Mouse (Mus musculus): ENCODE results near the gene Tmsb4x. TPM values are rescaled to one million over a fixed set of nuclear protein-coding genes. Genes with fewer than 3 reads are reported as not detected.

The Tmsb4x gene
- total RNA-seq, 2 experiments from 2014 or later: 474 to 506 TPM

DNA sequence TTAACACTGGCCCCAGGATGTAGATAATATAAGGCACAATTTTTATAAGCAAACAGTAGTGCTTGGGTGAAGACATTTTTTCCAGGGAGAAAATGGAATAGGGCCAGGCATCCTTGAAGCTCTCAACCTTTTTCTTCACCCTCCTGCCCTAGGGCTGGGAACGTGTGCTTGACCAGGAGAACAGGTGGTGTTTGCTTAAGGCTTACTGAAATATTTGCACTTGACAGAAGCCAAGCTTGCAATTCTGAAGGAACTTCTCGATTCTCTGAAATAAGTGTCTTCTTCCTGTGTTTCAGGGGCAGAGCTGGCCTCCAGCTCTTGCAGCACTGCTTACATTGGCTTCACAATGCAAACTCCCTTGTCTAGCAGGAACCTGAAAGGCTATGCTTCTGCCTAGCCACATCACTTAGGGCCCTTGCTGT lies 13.9 kb downstream of the Tmsb4x start:
- intact Hi-C loops (cut with DNase I): no loop called here
- no peak for DNase-seq

DNA sequence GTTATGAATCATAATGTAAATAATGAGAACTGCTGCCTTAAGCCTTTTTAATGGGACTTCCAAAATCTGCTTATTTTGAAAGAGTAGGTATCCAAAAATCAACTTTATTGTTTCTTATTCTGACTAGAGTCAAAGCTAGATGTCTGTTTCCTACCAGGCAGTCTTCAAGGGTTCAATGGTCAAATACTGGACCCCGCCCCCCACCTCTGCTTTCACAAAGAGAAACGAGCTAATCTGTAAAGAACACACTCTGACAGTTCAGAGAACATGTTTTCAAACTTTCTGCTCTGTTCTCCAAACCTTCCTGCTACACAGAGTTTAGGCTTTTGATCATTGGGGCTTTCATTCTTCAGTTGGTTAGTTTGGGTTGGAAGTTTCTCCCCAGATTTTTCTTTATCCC lies 22.8 kb downstream of the Tmsb4x start:
- DNase-seq: no peak
- intact Hi-C loops (cut with DNase I): no loop called here

DNA sequence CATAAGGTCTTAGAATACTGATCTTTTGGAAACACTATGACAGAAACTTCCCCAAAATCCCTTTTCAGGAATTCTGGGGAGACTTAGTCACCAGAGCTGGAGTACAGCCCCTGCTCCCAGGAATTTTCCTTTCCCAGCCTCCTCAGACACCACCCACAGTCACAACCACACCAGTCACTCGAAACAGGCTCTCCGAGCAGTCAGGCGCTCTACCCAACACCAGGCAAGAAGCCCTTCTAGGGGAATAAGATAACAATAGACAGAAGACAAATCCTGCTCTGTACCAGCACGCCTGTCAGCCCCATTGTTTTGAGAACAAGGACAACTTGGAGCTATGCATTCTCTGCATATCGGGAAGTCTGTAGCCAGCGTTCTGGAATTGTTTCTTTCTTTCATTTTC lies 25.6 kb downstream of the Tmsb4x start:
- no peak for DNase-seq
- intact Hi-C loops (cut with DNase I): no loop called here

DNA sequence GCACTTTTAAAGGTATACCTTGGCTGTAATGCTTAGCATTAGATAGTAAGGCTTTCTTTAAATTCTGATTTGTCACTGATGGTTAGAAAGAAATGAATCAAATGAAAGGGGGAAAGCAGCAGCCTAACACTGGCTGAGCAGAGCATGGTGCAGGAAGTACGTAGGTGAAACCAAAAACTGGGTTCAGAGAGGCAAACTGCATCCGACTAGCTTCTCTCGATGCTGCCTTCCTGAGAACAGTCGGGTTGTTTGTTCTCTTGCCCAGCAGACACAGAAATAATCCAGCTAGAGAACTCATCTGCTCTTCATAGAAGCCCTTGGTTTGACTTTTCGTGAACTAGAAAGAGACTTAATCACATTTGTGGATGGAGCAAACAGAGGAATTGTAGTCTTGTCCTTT lies 26.7 kb downstream of the Tmsb4x start:
- no peak for DNase-seq
- intact Hi-C loops (cut with DNase I): no loop called here

DNA sequence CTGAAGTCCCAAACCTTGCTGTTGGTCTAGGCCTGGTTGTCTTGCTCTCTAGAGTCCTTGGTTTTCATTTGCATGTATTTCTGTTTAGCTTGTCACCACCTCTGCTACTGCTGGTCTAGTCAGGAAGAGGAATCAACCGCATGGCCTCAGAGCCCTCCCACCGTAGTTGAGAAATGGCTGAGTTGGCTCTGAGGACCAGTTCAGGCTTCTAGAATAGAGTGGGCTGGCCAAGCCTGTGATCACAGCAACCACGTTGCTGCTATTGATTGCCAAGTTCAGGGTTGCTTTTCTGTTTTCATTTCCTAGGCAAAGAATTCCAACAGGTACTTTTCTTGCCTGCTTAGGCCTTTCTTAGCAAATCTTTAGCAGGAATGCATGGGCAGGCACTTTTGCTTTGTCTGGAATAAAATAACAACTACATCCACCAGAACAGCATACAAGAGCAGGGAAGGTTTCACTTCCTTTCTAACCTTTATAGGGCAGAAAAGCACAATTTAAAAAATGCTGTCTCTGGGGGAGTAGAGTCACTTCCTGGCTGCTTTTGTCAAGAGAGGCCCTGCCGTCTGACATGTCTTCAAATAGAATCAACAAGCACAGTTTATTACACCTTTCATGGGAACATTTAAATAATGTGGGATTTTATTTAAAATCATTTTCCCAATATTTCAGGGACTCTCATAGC lies 29.0 kb downstream of the Tmsb4x start:
- intact Hi-C loops (cut with DNase I): no loop called here
- DNase-seq: no peak

DNA sequence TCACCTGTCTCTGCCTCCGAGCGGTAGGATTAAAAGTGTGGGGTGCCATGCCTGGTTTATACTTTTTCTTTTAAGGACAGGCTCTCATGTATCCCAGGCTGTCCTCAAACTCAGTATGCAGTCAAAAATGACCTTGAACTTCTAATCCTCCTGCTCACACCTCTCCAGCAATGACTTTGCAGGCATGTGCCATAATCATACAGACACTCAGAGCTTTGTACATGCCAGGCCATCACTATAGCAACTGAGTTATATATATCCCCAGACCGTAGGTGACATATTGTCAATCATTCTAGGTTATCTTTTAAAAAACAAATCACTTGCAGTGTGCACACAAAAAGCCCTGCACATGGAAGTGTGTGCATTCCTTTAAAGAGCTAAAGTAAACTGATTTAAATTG lies 29.6 kb downstream of the Tmsb4x start:
- DNase-seq: no peak
- intact Hi-C loops (cut with DNase I): no loop called here

DNA sequence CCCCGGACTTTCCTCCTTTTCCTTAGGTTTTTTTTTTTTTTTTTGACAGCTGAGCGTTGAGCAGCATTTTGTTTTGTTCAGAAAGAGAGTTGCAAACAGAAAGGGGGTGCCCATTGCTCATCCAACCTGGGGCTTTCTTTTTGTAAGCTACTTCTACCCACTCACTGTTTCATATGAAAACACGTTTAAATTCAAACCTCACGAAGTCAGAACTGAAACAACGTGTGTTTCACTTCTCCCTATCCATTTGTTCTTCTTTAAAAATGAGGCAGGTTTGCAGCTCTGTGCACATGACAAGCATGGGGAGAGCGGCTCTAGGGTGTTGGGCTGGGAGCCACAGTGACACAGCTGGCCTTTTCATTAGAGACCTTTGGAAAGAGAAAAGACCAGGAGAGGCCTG lies 33.8 kb downstream of the Tmsb4x start:
- no peak for DNase-seq
- intact Hi-C loops (cut with DNase I): no loop called here

DNA sequence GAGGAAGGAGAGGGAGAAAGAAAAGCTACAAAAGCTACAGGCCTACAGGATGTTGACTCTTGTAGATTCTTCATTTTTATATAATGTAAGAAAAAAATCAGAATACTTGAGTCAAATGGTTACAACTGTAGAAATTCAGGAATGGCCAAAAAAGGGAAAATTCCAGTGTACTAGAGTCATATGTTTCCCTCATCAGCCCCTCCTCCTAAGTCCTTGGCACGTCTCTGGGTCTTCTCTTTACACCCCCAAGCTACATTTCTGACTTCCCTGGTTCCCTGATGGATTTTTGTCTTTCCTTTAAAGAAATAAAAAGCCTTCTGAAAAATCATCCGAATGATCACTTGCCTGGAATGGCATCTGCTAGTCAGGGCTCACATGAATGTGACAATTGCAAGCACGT lies 34.8 kb downstream of the Tmsb4x start:
- DNase-seq: no peak
- intact Hi-C loops (cut with DNase I): no loop called here

DNA sequence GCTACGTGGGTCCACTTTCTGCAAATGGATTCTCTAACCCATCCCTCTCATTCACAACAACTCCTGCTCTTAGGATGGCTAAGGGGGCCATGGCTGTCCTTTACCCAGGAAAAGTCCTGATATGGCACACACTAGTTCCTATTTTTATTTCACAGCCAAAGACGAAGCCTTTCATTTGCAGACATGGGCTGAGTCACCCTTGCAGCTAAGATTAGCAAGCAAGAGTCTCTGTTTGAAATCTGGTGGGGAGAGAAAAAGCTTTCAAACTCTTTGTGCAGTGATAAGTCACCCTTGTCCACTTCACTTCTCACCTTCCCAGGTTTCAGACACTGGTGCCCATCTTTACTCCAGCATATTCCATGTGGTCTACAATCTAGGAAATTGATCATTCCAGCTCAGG lies 36.9 kb downstream of the Tmsb4x start:
- DNase-seq: no peak
- intact Hi-C loops (cut with DNase I): no loop called here

DNA sequence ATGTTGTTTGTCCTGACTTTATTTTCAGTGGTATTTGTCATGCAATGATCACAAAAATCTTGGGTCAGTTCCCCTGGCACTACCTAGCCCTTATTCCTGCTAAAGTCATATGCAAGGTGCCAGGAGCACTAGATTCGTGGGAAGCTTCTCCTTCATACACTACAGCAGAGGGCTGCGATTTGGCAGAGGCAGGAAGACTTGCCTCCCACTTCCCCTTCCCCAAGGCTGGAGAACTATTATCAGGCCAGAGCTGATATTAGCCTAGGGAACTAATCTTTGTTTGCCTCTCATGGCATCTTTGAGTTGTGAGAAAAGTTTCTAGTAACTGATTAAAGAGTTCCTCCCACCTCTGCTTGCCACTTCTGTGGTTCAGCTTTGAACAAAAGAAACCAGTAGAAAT lies 37.8 kb downstream of the Tmsb4x start:
- intact Hi-C loops (cut with DNase I): no loop called here
- no peak for DNase-seq

DNA sequence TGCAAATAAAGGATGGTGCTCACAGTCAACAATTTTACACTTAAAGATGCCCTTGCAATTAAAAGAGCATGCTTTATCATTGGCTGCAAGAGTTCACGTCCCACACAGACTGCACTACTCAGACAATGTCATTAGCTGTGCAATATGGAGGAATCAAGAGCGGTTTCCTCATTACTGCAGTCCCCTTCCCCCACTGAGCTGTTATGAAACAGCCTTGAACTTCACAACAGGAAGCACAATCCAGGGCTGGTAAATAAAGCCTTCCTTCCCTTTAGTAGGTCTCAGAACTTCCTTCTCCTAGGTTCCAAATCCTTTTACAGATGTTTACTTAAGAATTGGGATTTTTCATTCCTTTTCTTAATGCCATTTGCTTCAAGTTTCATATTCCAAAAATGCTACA lies 41.8 kb downstream of the Tmsb4x start:
- intact Hi-C loops (cut with DNase I): no loop called here
- no peak for DNase-seq

DNA sequence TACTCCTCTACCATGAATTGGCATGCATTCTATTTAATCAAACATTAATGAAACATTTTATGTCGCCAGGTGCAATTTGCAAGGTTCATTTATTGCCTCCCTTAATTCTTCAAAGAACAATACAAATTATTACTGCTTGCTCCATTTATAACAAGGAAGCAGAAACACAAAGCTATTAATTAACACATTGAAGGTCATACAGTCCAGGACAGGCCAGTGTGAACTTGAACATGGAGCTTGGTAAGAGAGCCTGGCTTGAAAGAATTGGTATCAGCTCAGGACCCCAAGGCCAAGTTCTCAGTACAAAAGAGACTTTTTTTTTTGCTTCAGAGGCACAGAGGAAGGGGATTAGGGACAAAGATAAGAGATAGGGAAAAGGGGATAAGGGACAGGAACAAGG lies 43.1 kb downstream of the Tmsb4x start:
- intact Hi-C loops (cut with DNase I): no loop called here
- DNase-seq: no peak

DNA sequence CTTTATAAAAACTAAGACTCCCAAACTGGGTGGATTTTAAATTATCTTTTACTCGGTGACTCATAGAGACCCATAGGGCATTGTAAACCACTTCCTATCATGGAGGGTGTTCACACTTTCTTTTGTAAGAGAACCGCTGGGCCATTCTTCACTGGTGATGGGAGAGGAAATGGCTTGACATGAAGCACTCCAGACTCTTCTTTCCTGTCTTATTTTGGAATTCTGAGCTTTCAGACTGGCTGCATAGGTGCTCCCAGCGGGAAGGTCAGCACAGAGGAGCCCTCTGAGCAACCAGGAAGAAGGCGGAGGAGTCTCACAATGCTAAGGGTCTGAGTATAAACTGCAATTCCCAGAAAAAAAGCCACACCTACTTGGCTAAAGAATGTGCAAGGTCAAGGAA lies 51.4 kb downstream of the Tmsb4x start:
- intact Hi-C loops (cut with DNase I): loop anchor here (10.0 kb wide), 1 partner anchor 47 kb away; the partner anchor contains the start of gene Tmsb4x
- DNase-seq: no peak

Other genes with a start within 250 kb of the Tmsb4x start
- 1 to 10 TPM; 1.4 to 3.0 TPM for gene Tlr8, start 55.0 kb upstream of the Tmsb4x start, total RNA-seq (2021)
- 1 to 10 TPM; 2.6 to 5.7 TPM for gene Tlr7, start 121.2 kb upstream of the Tmsb4x start, total RNA-seq (2021)
- gene Prps2, start 173.4 kb upstream of the Tmsb4x start, total RNA-seq (2021): 10 to 100 TPM; 10.1 to 11.5 TPM

Data from heart, postnatal 36 days (tissue).